Mouse (Mus musculus): ENCODE measurements around the gene Spp1.

DNA sequence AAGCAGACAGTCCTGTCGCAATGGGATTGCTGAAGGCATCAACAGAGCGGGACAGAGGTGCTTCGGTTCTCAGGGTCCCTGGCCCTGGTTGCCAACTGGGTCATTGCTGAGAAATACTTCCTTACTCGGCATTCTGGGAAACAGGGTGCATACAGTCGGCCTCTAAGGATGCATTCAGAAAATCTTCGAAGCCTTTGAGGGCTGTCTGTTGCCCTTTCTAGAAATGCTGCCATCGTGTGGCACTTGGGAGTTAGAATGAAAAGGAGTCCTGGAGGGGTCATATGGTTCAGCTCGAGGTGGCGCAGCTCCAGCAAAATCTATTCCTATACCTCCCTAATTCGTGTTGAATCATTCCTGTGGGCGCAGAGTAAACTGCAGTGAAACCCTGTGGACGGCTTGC, 2.0 kb upstream of the Spp1 start:
- TF ChIP-seq CTCF (IDR thresholded peaks at IDR 0.05; ENCODE audit: control insufficient read depth, insufficient read depth, insufficient replicate concordance, low read depth, low read length) (no peak), POLR2A (IDR thresholded peaks at IDR 0.05; ENCODE audit: control insufficient read depth, low read depth, low read length) (no peak)
